ENCODE assay signal across 9 mouse cellular contexts in the genomic region with DNA sequence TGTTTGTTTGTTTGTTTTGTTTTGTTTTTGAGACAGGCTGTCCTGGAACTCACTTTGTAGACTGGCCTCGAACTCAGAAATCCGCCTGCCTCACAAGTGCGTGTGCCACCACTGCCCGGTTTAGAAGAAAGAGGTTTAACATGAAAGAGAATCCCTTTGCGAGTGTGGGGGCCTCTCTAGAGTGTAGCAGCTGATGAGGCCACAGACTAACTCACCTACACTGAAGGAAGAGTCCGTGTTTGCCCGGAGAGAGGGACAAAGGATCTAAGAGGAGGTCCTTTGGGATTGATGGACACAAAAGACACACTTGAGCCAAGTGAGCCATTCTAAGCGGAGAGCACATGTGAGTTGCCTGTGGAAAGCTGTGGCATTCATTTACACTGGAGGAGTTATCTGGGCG. TPM values are rescaled to one million over a fixed set of nuclear protein-coding genes. Genes with fewer than 3 reads are reported as not detected.
A peak's percentile ranks its signal among the peaks of the same experiment; 100 is the strongest.
DNase-seq lines count a peak whose midpoint lies in the region; ATAC-seq and TF ChIP-seq lines count a peak whose summit lies in the region.
"Had no signal": no experiment of that assay in that cellular context is flagged by ENCODE, and none has a peak within 500 bp of the region (broad histone marks: within the 10 kb centered on the region; RNA-seq: fewer than 3 reads in every experiment).

No protein-coding gene starts in this region.

- in situ Hi-C loops in CH12.LX (cut with MboI; ENCODE audit: low pct_ligation_motif_present, low pct_unique_long_range_greater_than_20kb, low sequenced_read_pairs): loop anchor here (5.0 kb wide), 1 partner anchor 45 kb away; no protein-coding TSS in a partner anchor

- peaks cover 26% of the 10 kb centered on the region for H3K4me1 ChIP-seq in heart, embryonic 13.5 days
- H3K4me1 ChIP-seq in CH12.LX (ENCODE audit: control insufficient read depth in 1 of 2, insufficient read depth in 2 of 2): peaks cover 0 to 9% of the 10 kb centered on the region in 2 experiments; a peak in 2 of 4 replicates
- H3K4me1 ChIP-seq in limb, embryonic 15.5 days: peaks cover 30% of the 10 kb centered on the region

- TF ChIP-seq CTCF in CH12.LX (conservative IDR thresholded peaks at IDR 0.05 in 1 of 2, IDR thresholded peaks at IDR 0.05 in 1 of 2; ENCODE audit: low read depth in 2 of 2, low read length in 2 of 2): no peak

- H3K27ac ChIP-seq in heart, embryonic 13.5 days (replicated peaks): no peak overlapping the region
- H3K27ac ChIP-seq in CH12.LX (ENCODE audit: insufficient read depth, low read depth): no peak overlapping the region
- H3K27ac ChIP-seq in limb, embryonic 15.5 days: no peak overlapping the region

- no peak for ATAC-seq in heart, embryonic 13.5 days (ENCODE audit: extremely low read depth, insufficient number of reproducible peaks, low FRiP score, low TSS enrichment)
- ATAC-seq in erythroid progenitor cell, adult 5-6 weeks (replicated peaks; ENCODE audit: low FRiP score, poor library complexity, severe bottlenecking): peak; percentile 13; the same call in 1 of the 2 replicates
- no peak for ATAC-seq in limb, embryonic 15.5 days (ENCODE audit: insufficient number of reproducible peaks, low FRiP score, low TSS enrichment, low read depth)

- no peak for DNase-seq in heart, adult 9 months (ENCODE audit: low spot score in 2 of 2)
- no peak for DNase-seq in CH12.LX (ENCODE audit: extremely low read depth)
- DNase-seq in adrenal gland, adult 2 months: no peak
- no peak for DNase-seq in left cerebral cortex, adult 18-20 months (ENCODE audit: low spot score in 2 of 2)
- no peak for DNase-seq in right cerebral cortex, postnatal 25 days
- DNase-seq: thymus, adult 18-20 months had no signal

- 18% methylated on average over 9 of the region's 9 CpGs for WGBS in heart, embryonic 13.5 days
- WGBS in limb, embryonic 15.5 days: 25% methylated on average over 9 of the region's 9 CpGs

- no peak overlapping the region for H3K9ac ChIP-seq in heart, embryonic 13.5 days
- H3K9ac ChIP-seq in CH12.LX (ENCODE audit: insufficient read depth, low read depth): peak overlapping the region; percentile 28; the same call in 1 of the 2 replicates
- H3K9ac ChIP-seq in limb, embryonic 15.5 days: no peak overlapping the region

- H3K36me3 ChIP-seq in heart, embryonic 13.5 days: no peaks in the 10 kb centered on the region
- no peaks in the 10 kb centered on the region for H3K36me3 ChIP-seq in CH12.LX (replicated peaks in 1 of 2; ENCODE audit: control insufficient read depth in 1 of 2, insufficient read depth in 1 of 2, low read length in 1 of 2)
- peaks cover 5% of the 10 kb centered on the region for H3K36me3 ChIP-seq in limb, embryonic 15.5 days

- TF ChIP-seq EP300 in CH12.LX (IDR thresholded peaks at IDR 0.05; ENCODE audit: low read length): no peak

- no peaks in the 10 kb centered on the region for H3K79me2 ChIP-seq in CH12.LX (replicated peaks; ENCODE audit: control insufficient read depth, extremely low read depth, insufficient read depth, poor library complexity, severe bottlenecking)

- TF ChIP-seq POLR2A in CH12.LX (IDR thresholded peaks at IDR 0.05; ENCODE audit: low read depth, low read length): no peak

- H3K27me3 ChIP-seq in heart, embryonic 13.5 days (replicated peaks): peaks cover 98% of the 10 kb centered on the region
- peaks cover 25% of the 10 kb centered on the region for H3K27me3 ChIP-seq in CH12.LX (replicated peaks)
- peaks cover 73% of the 10 kb centered on the region for H3K27me3 ChIP-seq in limb, embryonic 15.5 days

- no peak overlapping the region; the same call in 1 of the 2 replicates for H3K4me3 ChIP-seq in heart, embryonic 13.5 days
- H3K4me3 ChIP-seq in CH12.LX (replicated peaks in 1 of 3; ENCODE audit: low read depth in 2 of 3, low read length in 2 of 3, poor library complexity in 1 of 3): peak overlapping the region in 2 of 3 experiments; percentile 52 to 62
- peak overlapping the region; percentile 35; the same call in 1 of the 2 replicates for H3K4me3 ChIP-seq in limb, embryonic 15.5 days

- TF ChIP-seq RAD21 in CH12.LX (IDR thresholded peaks at IDR 0.05; ENCODE audit: low read depth, low read length): no peak

- dilution Hi-C loops in CH12.LX (cut with MboI; ENCODE audit: extremely low pct_ligation_motif_present, extremely low pct_unique_long_range_greater_than_20kb, low sequenced_read_pairs): no loop called here

- H3K4me2 ChIP-seq in heart, embryonic 13.5 days: peak overlapping the region; percentile 73
- H3K4me2 ChIP-seq in CH12.LX (ENCODE audit: insufficient read depth, low read depth, poor library complexity, severe bottlenecking): peak overlapping the region; percentile 96
- peak overlapping the region; percentile 57 for H3K4me2 ChIP-seq in limb, embryonic 15.5 days

- no peaks in the 10 kb centered on the region for H3K9me3 ChIP-seq in heart, embryonic 13.5 days
- H3K9me3 ChIP-seq in CH12.LX (replicated peaks; ENCODE audit: low read length): no peaks in the 10 kb centered on the region
- H3K9me3 ChIP-seq in limb, embryonic 15.5 days: no peaks in the 10 kb centered on the region

TF ChIP-seq in CH12.LX, 34 proteins besides CTCF, POLR2A, EP300 and RAD21:
- TF ChIP-seq MAX (IDR thresholded peaks at IDR 0.05; ENCODE audit: low read length): no peak
- TF ChIP-seq ZC3H11A (IDR thresholded peaks at IDR 0.05; ENCODE audit: low read depth, low read length): no peak

RNA-seq across cellular contexts. Expression of a gene that starts 3.2 kb away (rescaled TPM):
- 18.0 and 21.5 TPM in 2 replicates for polyA plus RNA-seq in heart, embryonic 13.5 days (2015; fragmentation: Nextera tagmentation; extraction: Ambion mirVana)
- total RNA-seq in CH12.LX (2012; rRNA removed) (1.2 and 1.7 TPM in 2 replicates), CH12.LX (2014; rRNA removed) (0.05 TPM in 2 replicates)
- polyA plus RNA-seq in CH12.LX (2012; ENCODE audit: insufficient read length, low read depth): 0.16 and 0.44 TPM in 2 replicates
- not detected in 2 replicates for total RNA-seq in erythroid progenitor cell, adult 5-6 weeks (2015; ENCODE audit: low replicate concordance)
- total RNA-seq in erythroid progenitor cell, adult 5-6 weeks (2017; ENCODE audit: low replicate concordance): not detected in 2 replicates
- polyA plus RNA-seq in limb, embryonic 15.5 days (2015; fragmentation: Nextera tagmentation; extraction: Ambion mirVana): 1.2 and 1.7 TPM in 2 replicates
- total RNA-seq in adrenal gland, adult 2 months (2021): under 1 TPM; 0.35 to 0.58 TPM
- 1.1 and 2.4 TPM in 2 replicates for polyA plus RNA-seq in adrenal gland, adult 2 months (2012; rRNA removed)
- total RNA-seq in left cerebral cortex, adult 18-20 months (2021): 1 to 10 TPM; 4.3 to 4.6 TPM

RNA-seq across cellular contexts. Expression of a gene that starts 12.2 kb away (rescaled TPM):
- polyA plus RNA-seq in heart, embryonic 13.5 days (2015; fragmentation: Nextera tagmentation; extraction: Ambion mirVana): 1.2 and 1.7 TPM in 2 replicates
- total RNA-seq in CH12.LX (2012; rRNA removed) (15.5 and 17.5 TPM in 2 replicates), CH12.LX (2014; rRNA removed) (0.74 and 0.98 TPM in 2 replicates)
- 1.9 and 2.3 TPM in 2 replicates for polyA plus RNA-seq in CH12.LX (2012; ENCODE audit: insufficient read length, low read depth)
- total RNA-seq in erythroid progenitor cell, adult 5-6 weeks (2015; ENCODE audit: low replicate concordance): 25.2 and 34.2 TPM in 2 replicates
- total RNA-seq in erythroid progenitor cell, adult 5-6 weeks (2017; ENCODE audit: low replicate concordance): 10.7 and 14.0 TPM in 2 replicates
- polyA plus RNA-seq in limb, embryonic 15.5 days (2015; fragmentation: Nextera tagmentation; extraction: Ambion mirVana): 12.3 and 12.4 TPM in 2 replicates
- 10 to 100 TPM in 1 of 2 experiments, 1 to 10 TPM in 1; 8.3 to 11.6 TPM for total RNA-seq in adrenal gland, adult 2 months (2021)
- 17.8 and 19.1 TPM in 2 replicates for polyA plus RNA-seq in adrenal gland, adult 2 months (2012; rRNA removed)
- 100 to 1,000 TPM; 119 to 130 TPM for total RNA-seq in left cerebral cortex, adult 18-20 months (2021)

RNA-seq across cellular contexts. Expression of a gene that starts 12.6 kb away (rescaled TPM):
- polyA plus RNA-seq in heart, embryonic 13.5 days (2015; fragmentation: Nextera tagmentation; extraction: Ambion mirVana): 21.4 and 21.6 TPM in 2 replicates
- total RNA-seq in CH12.LX (2012; rRNA removed) (8.6 and 8.7 TPM in 2 replicates), CH12.LX (2014; rRNA removed) (3.3 and 4.0 TPM in 2 replicates)
- 8.3 and 11.1 TPM in 2 replicates for polyA plus RNA-seq in CH12.LX (2012; ENCODE audit: insufficient read length, low read depth)
- total RNA-seq in erythroid progenitor cell, adult 5-6 weeks (2015; ENCODE audit: low replicate concordance): 0.72 TPM in 1 of 2 replicates, not detected in the other
- 0.13 and 10.1 TPM in 2 replicates for total RNA-seq in erythroid progenitor cell, adult 5-6 weeks (2017; ENCODE audit: low replicate concordance)
- 115 and 118 TPM in 2 replicates for polyA plus RNA-seq in limb, embryonic 15.5 days (2015; fragmentation: Nextera tagmentation; extraction: Ambion mirVana)
- total RNA-seq in adrenal gland, adult 2 months (2021): 10 to 100 TPM; 16.0 to 25.8 TPM
- polyA plus RNA-seq in adrenal gland, adult 2 months (2012; rRNA removed): 41.3 and 44.9 TPM in 2 replicates
- 100 to 1,000 TPM; 163 to 215 TPM for total RNA-seq in left cerebral cortex, adult 18-20 months (2021)

RNA-seq across cellular contexts. Expression of a gene that starts 18.3 kb away (rescaled TPM):
- 65.2 and 67.7 TPM in 2 replicates for polyA plus RNA-seq in heart, embryonic 13.5 days (2015; fragmentation: Nextera tagmentation; extraction: Ambion mirVana)
- total RNA-seq in CH12.LX (2012; rRNA removed): 26.9 and 27.6 TPM in 2 replicates
- total RNA-seq in CH12.LX (2014; rRNA removed): 18.9 and 19.2 TPM in 2 replicates
- polyA plus RNA-seq in CH12.LX (2012; ENCODE audit: insufficient read length, low read depth): 51.2 and 54.4 TPM in 2 replicates
- total RNA-seq in erythroid progenitor cell, adult 5-6 weeks (2015; ENCODE audit: low replicate concordance): 18.9 and 22.0 TPM in 2 replicates
- 6.3 and 11.9 TPM in 2 replicates for total RNA-seq in erythroid progenitor cell, adult 5-6 weeks (2017; ENCODE audit: low replicate concordance)
- polyA plus RNA-seq in limb, embryonic 15.5 days (2015; fragmentation: Nextera tagmentation; extraction: Ambion mirVana): 140 and 144 TPM in 2 replicates
- 10 to 100 TPM; 53.6 to 75.7 TPM for total RNA-seq in adrenal gland, adult 2 months (2021)
- polyA plus RNA-seq in adrenal gland, adult 2 months (2012; rRNA removed): 203 and 219 TPM in 2 replicates
- 100 to 1,000 TPM; 198 to 222 TPM for total RNA-seq in left cerebral cortex, adult 18-20 months (2021)

RNA-seq across cellular contexts. Expression of a gene that starts 34.1 kb away (rescaled TPM):
- polyA plus RNA-seq in heart, embryonic 13.5 days (2015; fragmentation: Nextera tagmentation; extraction: Ambion mirVana): 23.2 and 23.8 TPM in 2 replicates
- 22.7 TPM in 2 replicates for total RNA-seq in CH12.LX (2012; rRNA removed)
- total RNA-seq in CH12.LX (2014; rRNA removed): 12.5 and 13.3 TPM in 2 replicates
- 23.3 and 24.7 TPM in 2 replicates for polyA plus RNA-seq in CH12.LX (2012; ENCODE audit: insufficient read length, low read depth)
- total RNA-seq in erythroid progenitor cell, adult 5-6 weeks (2015; ENCODE audit: low replicate concordance): 31.4 and 61.6 TPM in 2 replicates
- total RNA-seq in erythroid progenitor cell, adult 5-6 weeks (2017; ENCODE audit: low replicate concordance): 37.8 and 46.2 TPM in 2 replicates
- polyA plus RNA-seq in limb, embryonic 15.5 days (2015; fragmentation: Nextera tagmentation; extraction: Ambion mirVana): 27.8 and 29.8 TPM in 2 replicates
- total RNA-seq in adrenal gland, adult 2 months (2021): 10 to 100 TPM; 41.6 to 47.8 TPM
- 21.7 and 22.5 TPM in 2 replicates for polyA plus RNA-seq in adrenal gland, adult 2 months (2012; rRNA removed)
- total RNA-seq in left cerebral cortex, adult 18-20 months (2021): 100 to 1,000 TPM; 116 to 121 TPM

Comparison
In these comparisons a context has a peak if more than half of its experiments do, and no peak if none do; other contexts are left out.
1. RNA of a gene that starts 12.6 kb away (total RNA-seq): 163 to 215 TPM in left cerebral cortex, adult 18-20 months; 16.0 to 25.8 TPM in adrenal gland, adult 2 months, 0.13 to 10.1 TPM in erythroid progenitor cell, adult 5-6 weeks and 3.3 to 8.7 TPM in CH12.LX; every median in the first group is over 4 times any median in the second.
2. Peak in every context shown above with its lines, with median percentiles within 50 percentile points of each other: H3K4me2 ChIP-seq.